Mouse (Mus musculus) A20 (cell line): ENCODE measurements at regions not wholly inside any gene's neighbourhood (a gene's known extent, or its start where the extent isn't known, plus 50 kb on each side); places are given as distances from the start of the nearest gene placed in this dataset.
"Not testable (repeated sequence)": the region's sequence is repeated elsewhere in the genome, so short reads cannot be mapped to it uniquely, and the experiment has no call there.

Experiments
- DNase-seq: peaks from one replicate; pipeline ENCODE4 v3.0.0-alpha.2; 2011; ENCODE audit warnings: low read depth, low spot score

GRCm38 (mm10) chr9:48047846-48048245 is 114.0 kb upstream of the Nxpe4 start:
- no peak for DNase-seq

GRCm38 (mm10) chr9:48053580-48053979 is 108.2 kb upstream of the Nxpe4 start:
- DNase-seq, result no peak

- no peak for DNase-seq
Measured at GRCm38 (mm10) chr9:48055246-48055645, 106.6 kb upstream of the Nxpe4 start.

GRCm38 (mm10) chr9:48058599-48058998 is 103.2 kb upstream of the Nxpe4 start:
- DNase-seq, result no peak

GRCm38 (mm10) chr9:48059549-48060165 is 102.2 kb upstream of the Nxpe4 start:
- no peak for DNase-seq

GRCm38 (mm10) chr9:48060996-48061395 is 100.8 kb upstream of the Nxpe4 start:
- DNase-seq, result no peak

- no peak for DNase-seq
Measured at GRCm38 (mm10) chr9:48066730-48067345, 95.0 kb upstream of the Nxpe4 start.

GRCm38 (mm10) chr9:48072592-48072991 is 89.2 kb upstream of the Nxpe4 start:
- no peak for DNase-seq

GRCm38 (mm10) chr9:48073096-48073495 is 88.7 kb upstream of the Nxpe4 start:
- no peak for DNase-seq

- no peak for DNase-seq
Measured at GRCm38 (mm10) chr9:48075661-48076240, 86.1 kb upstream of the Nxpe4 start.

GRCm38 (mm10) chr9:48082461-48082860 is 79.4 kb upstream of the Nxpe4 start:
- no peak for DNase-seq

- DNase-seq, result not testable (repeated sequence)
Measured at GRCm38 (mm10) chr9:48084196-48084595, 77.6 kb upstream of the Nxpe4 start.

- no peak for DNase-seq
Measured at GRCm38 (mm10) chr9:48089661-48090060, 72.2 kb upstream of the Nxpe4 start.

- DNase-seq, result no peak
Measured at GRCm38 (mm10) chr9:48094756-48095155, 67.1 kb upstream of the Nxpe4 start.

- DNase-seq, result no peak
Measured at GRCm38 (mm10) chr9:48099846-48100245, 62.0 kb upstream of the Nxpe4 start.

GRCm38 (mm10) chr9:48106441-48107167 is 55.2 kb upstream of the Nxpe4 start:
- DNase-seq, result no peak

GRCm38 (mm10) chr9:48108994-48109619 is 52.7 kb upstream of the Nxpe4 start:
- no peak for DNase-seq

- DNase-seq, result no peak
Measured at GRCm38 (mm10) chr9:48111316-48111890, 50.4 kb upstream of the Nxpe4 start.
